Mouse (Mus musculus): ENCODE data around the gene Vill.

Gene Vill

GRCm38 (mm10) chr9:119075685-119076084 is 23.1 kb downstream of the Vill start:
- no peak for DNase-seq (ENCODE audit: extremely low spot score, low read depth, low spot score)

- no peak for DNase-seq (ENCODE audit: extremely low spot score, low read depth, low spot score)
Observed at GRCm38 (mm10) chr9:119080040-119080675, 27.6 kb downstream of the Vill start.

- no peak for DNase-seq (ENCODE audit: extremely low spot score, low read depth, low spot score)
Observed at GRCm38 (mm10) chr9:119082039-119082438, 29.5 kb downstream of the Vill start.

GRCm38 (mm10) chr9:119082656-119083430 is 30.3 kb downstream of the Vill start:
- no peak for DNase-seq (ENCODE audit: extremely low spot score, low read depth, low spot score)

GRCm38 (mm10) chr9:119083966-119084365 is 31.4 kb downstream of the Vill start:
- no peak for DNase-seq (ENCODE audit: extremely low spot score, low read depth, low spot score)

- no peak for DNase-seq (ENCODE audit: extremely low spot score, low read depth, low spot score)
Observed at GRCm38 (mm10) chr9:119086451-119086850, 33.9 kb downstream of the Vill start.

- DNase-seq (ENCODE audit: extremely low spot score, low read depth, low spot score) = no peak
Observed at GRCm38 (mm10) chr9:119087309-119087708, 34.7 kb downstream of the Vill start.

- peak; percentile 58 for DNase-seq (ENCODE audit: extremely low spot score, low read depth, low spot score)
Observed at GRCm38 (mm10) chr9:119088148-119088801, 35.7 kb downstream of the Vill start.

GRCm38 (mm10) chr9:119089437-119089836 is 36.9 kb downstream of the Vill start:
- no peak for DNase-seq (ENCODE audit: extremely low spot score, low read depth, low spot score)

GRCm38 (mm10) chr9:119090462-119090861 is 37.9 kb downstream of the Vill start:
- no peak for DNase-seq (ENCODE audit: extremely low spot score, low read depth, low spot score)

- DNase-seq (ENCODE audit: extremely low spot score, low read depth, low spot score) = no peak
Observed at GRCm38 (mm10) chr9:119091581-119092310, 39.2 kb downstream of the Vill start.

- DNase-seq (ENCODE audit: extremely low spot score, low read depth, low spot score) = no peak
Observed at GRCm38 (mm10) chr9:119092473-119093418, 40.2 kb downstream of the Vill start.

GRCm38 (mm10) chr9:119093419-119094295 is 41.1 kb downstream of the Vill start, which contains the start of gene Plcd1:
Plcd1 (minus strand) TSS chr9:119093502.
- no peak for DNase-seq (ENCODE audit: extremely low spot score, low read depth, low spot score)

GRCm38 (mm10) chr9:119094462-119095109 is 42.0 kb downstream of the Vill start:
- no peak for DNase-seq (ENCODE audit: extremely low spot score, low read depth, low spot score)

- no peak for DNase-seq (ENCODE audit: extremely low spot score, low read depth, low spot score)
Observed at GRCm38 (mm10) chr9:119100177-119100898, 47.8 kb downstream of the Vill start.

- DNase-seq (ENCODE audit: extremely low spot score, low read depth, low spot score) = peak; percentile 91
Observed at GRCm38 (mm10) chr9:119101992-119102782, 49.6 kb downstream of the Vill start, which contains the start of gene Dlec1. Dlec1 (plus strand) TSS chr9:119102478.

GRCm38 (mm10) chr9:119102783-119103113 is 50.2 kb downstream of the Vill start:
- DNase-seq (ENCODE audit: extremely low spot score, low read depth, low spot score) = no peak

Data from hindlimb bud, embryonic 11.5 days (tissue).